Mouse (Mus musculus) hindbrain, embryonic 16.5 days (tissue): ENCODE measurements around the gene Usp35. TPM values are rescaled to one million over a fixed set of nuclear protein-coding genes. Genes with fewer than 3 reads are reported as not detected.

Experiments
- ATAC-seq: fragments of 200-750 bp; cut with Nextera tagmentation; 2 replicates; pipeline ENCODE4 v1.8.0; 2017; ENCODE audit warnings: moderate TSS enrichment, moderate library complexity
- H3K27ac ChIP-seq: fragments of 300-500 bp; sonication (generic); 2 replicates; pipeline ENCODE4 v1.5.1; 2014; ENCODE audit warnings: low read depth, mild to moderate bottlenecking, control low read depth, low read length, moderate library complexity
- H3K27me3 ChIP-seq: fragments of 300-500 bp; sonication (generic); replicated peaks from 2 replicates; pipeline ENCODE4 v1.6.1; 2014; ENCODE audit warnings: low read length; ENCODE audit not compliant: control insufficient read depth, insufficient read depth
- H3K36me3 ChIP-seq: fragments of 300-500 bp; sonication (generic); 2 replicates; pipeline ENCODE4 v1.6.1; 2014; ENCODE audit warnings: mild to moderate bottlenecking, low read length, moderate library complexity, mixed read lengths; ENCODE audit not compliant: control insufficient read depth, insufficient read depth
- H3K4me1 ChIP-seq: fragments of 300-500 bp; sonication (generic); 2 replicates; pipeline ENCODE4 v1.6.1; 2014; ENCODE audit warnings: low read depth, low read length; ENCODE audit not compliant: control insufficient read depth, insufficient read depth
- H3K4me2 ChIP-seq: fragments of 300-500 bp; sonication (generic); 2 replicates; pipeline ENCODE4 v1.6.1; 2014; ENCODE audit warnings: mild to moderate bottlenecking, low read length, control low read depth, moderate library complexity
- H3K4me3 ChIP-seq: fragments of 300-500 bp; sonication (generic); 2 replicates; pipeline ENCODE4 v1.5.1; 2014; ENCODE audit warnings: mild to moderate bottlenecking, low read length, control low read depth, moderate library complexity
- H3K9ac ChIP-seq: fragments of 300-500 bp; sonication (generic); 2 replicates; pipeline ENCODE4 v1.6.1; 2014; ENCODE audit warnings: low read depth, mild to moderate bottlenecking, control low read depth, low read length, moderate library complexity
- H3K9me3 ChIP-seq: fragments of 300-500 bp; sonication (generic); 2 replicates; pipeline ENCODE4 v1.6.1; 2014; ENCODE audit warnings: mild to moderate bottlenecking, low read length, moderate library complexity; ENCODE audit not compliant: control insufficient read depth
- WGBS: fragments of 180-500 bp; shearing (Covaris S2); extraction: QIAGEN DNeasy Blood & Tissue Kit; methylation state at CpG from one replicate; pipeline ENCODE4 v1.1.7; 2014; 5-methylcytosine and 5-hydroxymethylcytosine counted together
- polyA plus RNA-seq: library from polyadenylated mRNA; unstranded; fragments of >200 nt; fragmentation: Nextera tagmentation; extraction: Ambion mirVana; gene quantifications from 2 replicates; pipeline ENCODE4 v1.2.1, GENCODE M21; 2015

The Usp35 gene
- polyA plus RNA-seq, 1 experiment from 2014 or later, result 3.0 TPM

- H3K27me3 ChIP-seq, result no peaks in the 10 kb centered on the region
- no peak overlapping the region for H3K9ac ChIP-seq
- H3K36me3 ChIP-seq, result no peaks in the 10 kb centered on the region
- H3K27ac ChIP-seq, result no peak overlapping the region
- H3K9me3 ChIP-seq, result no peaks in the 10 kb centered on the region
- ATAC-seq, result no peak
- no peak overlapping the region for H3K4me2 ChIP-seq
- no peaks in the 10 kb centered on the region for H3K4me1 ChIP-seq
- H3K4me3 ChIP-seq, result no peak overlapping the region
- WGBS, result 84% methylated on average over 7 of the region's 7 CpGs
Observed at GRCm38 (mm10) chr7:97339623-97340022, 7.8 kb upstream of the Usp35 start.

DNA sequence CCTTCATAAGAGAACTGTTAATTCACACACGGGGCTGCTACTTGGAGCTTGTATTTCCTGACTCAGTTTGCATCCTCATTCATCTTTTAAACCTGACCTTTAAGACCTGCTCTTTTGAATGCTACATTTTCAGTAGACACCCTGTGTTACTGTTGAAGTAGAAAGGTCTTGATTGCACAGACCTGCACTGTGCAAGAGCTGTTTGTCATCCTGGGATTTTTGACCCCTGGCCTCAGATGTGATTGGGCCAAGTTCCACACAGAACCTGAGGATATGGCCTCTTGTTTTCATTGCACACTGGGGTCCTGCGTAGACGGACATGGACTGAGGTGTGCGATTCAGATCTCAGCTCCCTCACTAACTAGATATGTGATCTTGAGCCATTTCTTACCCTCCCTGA, 6.8 kb upstream of the Usp35 start:
- 81% methylated on average over 4 of the region's 4 CpGs for WGBS
- Histone ChIP-seq H3K4me1 (no peaks in the 10 kb centered on the region), H3K9ac (no peak overlapping the region), H3K4me3 (no peak overlapping the region), H3K4me2 (no peak overlapping the region), H3K9me3 (no peaks in the 10 kb centered on the region), H3K27ac (no peak overlapping the region), H3K36me3 (no peaks in the 10 kb centered on the region), H3K27me3 (no peaks in the 10 kb centered on the region)
- no peak for ATAC-seq

DNA sequence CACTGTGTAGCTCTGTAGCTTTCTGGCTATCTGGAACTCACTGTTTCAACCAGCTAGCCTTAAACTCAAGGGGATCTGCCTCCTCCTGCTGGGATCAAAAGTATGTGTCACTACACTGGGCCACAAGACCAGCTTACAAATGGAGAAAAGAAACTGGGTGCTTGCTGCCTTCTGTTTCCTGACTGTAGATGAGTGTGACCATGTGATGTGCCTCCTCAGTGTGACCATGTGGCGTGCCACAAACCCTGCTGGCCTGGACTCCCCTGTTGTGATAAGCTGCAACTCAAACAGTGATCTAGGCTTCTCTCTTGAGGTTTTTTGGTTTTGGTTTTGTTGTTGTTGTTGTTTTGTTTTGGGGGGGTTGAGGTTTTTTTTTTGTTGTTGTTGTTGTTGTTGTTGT, 4.9 kb upstream of the Usp35 start:
- Histone ChIP-seq H3K36me3 (no peaks in the 10 kb centered on the region), H3K27me3 (no peaks in the 10 kb centered on the region), H3K4me1 (peaks cover 9% of the 10 kb centered on the region), H3K4me3 (no peak overlapping the region), H3K9me3 (no peaks in the 10 kb centered on the region), H3K27ac (no peak overlapping the region), H3K4me2 (no peak overlapping the region), H3K9ac (no peak overlapping the region)
- no peak for ATAC-seq
- 85% methylated on average over 1 of the region's 1 CpGs for WGBS

- Histone ChIP-seq H3K4me3 (no peak overlapping the region), H3K27ac (no peak overlapping the region), H3K9me3 (no peaks in the 10 kb centered on the region), H3K4me1 (peaks cover 17% of the 10 kb centered on the region), H3K27me3 (no peaks in the 10 kb centered on the region), H3K4me2 (no peak overlapping the region), H3K36me3 (no peaks in the 10 kb centered on the region), H3K9ac (no peak overlapping the region)
- 79% methylated on average over 2 of the region's 2 CpGs for WGBS
- ATAC-seq, result no peak
Observed at GRCm38 (mm10) chr7:97334406-97334805, 2.6 kb upstream of the Usp35 start.

GRCm38 (mm10) chr7:97333113-97333898, 1.5 kb upstream of the Usp35 start:
- WGBS, result 84% methylated on average over 6 of the region's 6 CpGs
- peaks cover 23% of the 10 kb centered on the region for H3K4me1 ChIP-seq
- no peak for ATAC-seq
- peak overlapping the region; percentile 62 for H3K4me2 ChIP-seq
- peak overlapping the region; percentile 54 for H3K4me3 ChIP-seq
- no peaks in the 10 kb centered on the region for H3K27me3 ChIP-seq
- H3K36me3 ChIP-seq, result no peaks in the 10 kb centered on the region
- H3K9ac ChIP-seq, result peak overlapping the region; percentile 86; the same call in 1 of the 2 replicates
- no peaks in the 10 kb centered on the region for H3K9me3 ChIP-seq
- no peak overlapping the region for H3K27ac ChIP-seq

DNA sequence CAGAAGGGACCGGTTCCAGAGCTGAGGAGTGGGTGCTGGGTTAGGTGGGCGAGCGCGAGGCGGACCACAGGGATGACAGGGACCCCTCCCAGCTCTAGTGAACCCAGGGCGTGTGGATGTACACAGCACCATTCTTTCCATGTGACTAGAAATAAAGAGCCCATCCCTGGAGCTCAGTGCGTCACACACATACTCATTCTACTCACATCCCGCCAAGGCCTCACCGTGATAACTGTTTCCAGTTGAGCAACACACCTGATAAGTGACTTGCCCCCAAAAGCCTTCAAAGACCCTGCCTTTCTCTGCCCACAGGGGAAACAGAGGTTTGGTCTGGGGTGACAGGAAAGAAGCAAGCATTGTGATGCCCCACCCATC, 834 bp upstream of the Usp35 start:
- no peaks in the 10 kb centered on the region for H3K9me3 ChIP-seq
- peak overlapping the region; percentile 72; the same call in 1 of the 2 replicates for H3K27ac ChIP-seq
- no peak for ATAC-seq
- H3K4me3 ChIP-seq, result peak overlapping the region; percentile 54
- H3K9ac ChIP-seq, result peak overlapping the region; percentile 86
- 1% methylated on average over 9 of the region's 9 CpGs for WGBS
- no peaks in the 10 kb centered on the region for H3K36me3 ChIP-seq
- no peaks in the 10 kb centered on the region for H3K27me3 ChIP-seq
- H3K4me1 ChIP-seq, result peaks cover 23% of the 10 kb centered on the region
- peak overlapping the region; percentile 62 for H3K4me2 ChIP-seq

GRCm38 (mm10) chr7:97330931-97331645, 732 bp downstream of the Usp35 start:
- Histone ChIP-seq H3K27ac (no peak overlapping the region), H3K9me3 (no peaks in the 10 kb centered on the region), H3K36me3 (no peaks in the 10 kb centered on the region), H3K4me2 (peak overlapping the region; percentile 67), H3K4me3 (peak overlapping the region; percentile 54), H3K27me3 (peaks cover 4% of the 10 kb centered on the region; the same call in 1 of the 2 replicates), H3K9ac (peak overlapping the region; percentile 73), H3K4me1 (peaks cover 23% of the 10 kb centered on the region)
- no peak for ATAC-seq
- WGBS, result 67% methylated on average over 11 of the region's 11 CpGs

- Histone ChIP-seq H3K4me2 (no peak overlapping the region), H3K27ac (no peak overlapping the region; the same call in 1 of the 2 replicates), H3K9ac (no peak overlapping the region)
Observed at GRCm38 (mm10) chr7:97329676-97330075, 2.1 kb downstream of the Usp35 start.

GRCm38 (mm10) chr7:97328891-97329588, 2.8 kb downstream of the Usp35 start:
- H3K4me1 ChIP-seq, result peaks cover 29% of the 10 kb centered on the region
- peaks cover 15% of the 10 kb centered on the region; the same call in 1 of the 2 replicates for H3K27me3 ChIP-seq
- H3K36me3 ChIP-seq, result no peaks in the 10 kb centered on the region
- H3K9me3 ChIP-seq, result no peaks in the 10 kb centered on the region
- H3K4me3 ChIP-seq, result no peak overlapping the region
- H3K27ac ChIP-seq, result no peak overlapping the region; the same call in 1 of the 2 replicates
- WGBS, result 58% methylated on average over 13 of the region's 13 CpGs
- H3K9ac ChIP-seq, result no peak overlapping the region; the same call in 1 of the 2 replicates
- ATAC-seq, result no peak
- H3K4me2 ChIP-seq, result no peak overlapping the region

More at GRCm38 (mm10) chr7:97329676-97330075, 2.1 kb downstream of the Usp35 start:
- H3K27me3 ChIP-seq, result peaks cover 13% of the 10 kb centered on the region; the same call in 1 of the 2 replicates
- H3K4me1 ChIP-seq, result peaks cover 29% of the 10 kb centered on the region
- no peak for ATAC-seq
- no peak overlapping the region for H3K4me3 ChIP-seq
- no peaks in the 10 kb centered on the region for H3K9me3 ChIP-seq
- WGBS, result 85% methylated on average over 3 of the region's 3 CpGs
- no peaks in the 10 kb centered on the region for H3K36me3 ChIP-seq
